Mouse (Mus musculus) hindbrain, embryonic 10.5 days (tissue): ENCODE results near the gene Tmcc1. TPM values are rescaled to one million over a fixed set of nuclear protein-coding genes. Genes with fewer than 3 reads are reported as not detected.

Experiments
- DNase-seq: peaks from one replicate; pipeline ENCODE4 v3.0.0-alpha.2; 2017; ENCODE audit warnings: low spot score
- H3K27ac ChIP-seq: fragments of 300-500 bp; sonication (generic); 2 replicates; pipeline ENCODE4 v1.5.1; 2016; ENCODE audit warnings: mild to moderate bottlenecking, moderate library complexity
- H3K27me3 ChIP-seq: fragments of 300-500 bp; sonication (generic); 2 replicates; pipeline ENCODE4 v1.6.1; 2016; ENCODE audit warnings: mild to moderate bottlenecking; ENCODE audit not compliant: poor library complexity, insufficient read depth, severe bottlenecking
- H3K36me3 ChIP-seq: fragments of 300-500 bp; sonication (generic); 2 replicates; pipeline ENCODE4 v1.6.1; 2016; ENCODE audit warnings: mild to moderate bottlenecking, moderate library complexity
- H3K4me1 ChIP-seq: fragments of 300-500 bp; sonication (generic); replicated peaks from 2 replicates; pipeline ENCODE4 v1.6.1; 2016; ENCODE audit warnings: mild to moderate bottlenecking
- H3K4me3 ChIP-seq: fragments of 300-500 bp; sonication (generic); 2 replicates; pipeline ENCODE4 v1.5.1; 2016; ENCODE audit warnings: mild to moderate bottlenecking, moderate library complexity
- H3K9me3 ChIP-seq: fragments of 300-500 bp; sonication (generic); 2 replicates; pipeline ENCODE4 v1.6.1; 2016; ENCODE audit warnings: mild to moderate bottlenecking, moderate library complexity
- WGBS: fragments of 180-500 bp; shearing (Covaris S2); methylation state at CpG from one replicate; pipeline ENCODE4 v1.1.7; 2016; 5-methylcytosine and 5-hydroxymethylcytosine counted together
- polyA plus RNA-seq: library from polyadenylated mRNA; unstranded; fragments of >200 nt; fragmentation: Nextera tagmentation; extraction: Ambion mirVana; gene quantifications from 2 replicates; pipeline ENCODE4 v1.2.1, GENCODE M21; 2016

Tmcc1 gene
- polyA plus RNA-seq, 1 experiment from 2014 or later, result 17.9 TPM

- 72% methylated on average over 3 of the region's 3 CpGs for WGBS
- Histone ChIP-seq H3K9me3 (no peaks in the 10 kb centered on the region), H3K27ac (no peak overlapping the region), H3K4me1 (peaks cover 22% of the 10 kb centered on the region), H3K36me3 (no peaks in the 10 kb centered on the region), H3K27me3 (no peaks in the 10 kb centered on the region), H3K4me3 (no peak overlapping the region)
- DNase-seq, result no peak
Observed at GRCm38 (mm10) chr6:116058541-116059300, 134.6 kb downstream of the Tmcc1 start.

GRCm38 (mm10) chr6:116056676-116057264 is 136.5 kb downstream of the Tmcc1 start:
- no peaks in the 10 kb centered on the region for H3K36me3 ChIP-seq
- peak; percentile 67 for DNase-seq
- WGBS, result 17% methylated on average over 13 of the region's 13 CpGs
- H3K27ac ChIP-seq, result peak overlapping the region; percentile 60
- H3K9me3 ChIP-seq, result no peaks in the 10 kb centered on the region
- H3K27me3 ChIP-seq, result no peaks in the 10 kb centered on the region
- H3K4me1 ChIP-seq, result peaks cover 22% of the 10 kb centered on the region
- peak overlapping the region; percentile 37 for H3K4me3 ChIP-seq

GRCm38 (mm10) chr6:116055766-116056165 is 137.5 kb downstream of the Tmcc1 start:
- no peak for DNase-seq
- 91% methylated on average over 2 of the region's 2 CpGs for WGBS

GRCm38 (mm10) chr6:116055001-116055471 is 138.2 kb downstream of the Tmcc1 start:
- H3K4me1 ChIP-seq, result peaks cover 22% of the 10 kb centered on the region
- H3K27ac ChIP-seq, result no peak overlapping the region
- H3K27me3 ChIP-seq, result no peaks in the 10 kb centered on the region
- DNase-seq, result no peak
- no peak overlapping the region for H3K4me3 ChIP-seq
- H3K9me3 ChIP-seq, result no peaks in the 10 kb centered on the region
- H3K36me3 ChIP-seq, result no peaks in the 10 kb centered on the region
- WGBS, result 90% methylated on average over 1 of the region's 1 CpGs

More at GRCm38 (mm10) chr6:116055766-116056165, 137.5 kb downstream of the Tmcc1 start:
- no peak overlapping the region for H3K4me3 ChIP-seq
- no peaks in the 10 kb centered on the region for H3K36me3 ChIP-seq
- H3K4me1 ChIP-seq, result peaks cover 22% of the 10 kb centered on the region
- H3K27ac ChIP-seq, result no peak overlapping the region
- no peaks in the 10 kb centered on the region for H3K9me3 ChIP-seq
- no peaks in the 10 kb centered on the region for H3K27me3 ChIP-seq

GRCm38 (mm10) chr6:116047896-116048295 is 145.4 kb downstream of the Tmcc1 start:
- no peak overlapping the region for H3K4me3 ChIP-seq
- H3K4me1 ChIP-seq, result peaks cover 14% of the 10 kb centered on the region
- H3K27me3 ChIP-seq, result no peaks in the 10 kb centered on the region
- DNase-seq, result no peak
- no peak overlapping the region for H3K27ac ChIP-seq
- WGBS, result 79% methylated on average over 1 of the region's 1 CpGs
- no peaks in the 10 kb centered on the region for H3K9me3 ChIP-seq
- H3K36me3 ChIP-seq, result peaks cover 7% of the 10 kb centered on the region

- WGBS, result 80% methylated on average over 3 of the region's 3 CpGs
- Histone ChIP-seq H3K4me3 (no peak overlapping the region), H3K36me3 (peaks cover 10% of the 10 kb centered on the region), H3K27me3 (no peaks in the 10 kb centered on the region), H3K27ac (no peak overlapping the region), H3K4me1 (peaks cover 14% of the 10 kb centered on the region), H3K9me3 (peaks cover 3% of the 10 kb centered on the region)
- DNase-seq, result no peak
Observed at GRCm38 (mm10) chr6:116047366-116047765, 145.9 kb downstream of the Tmcc1 start.

- H3K27ac ChIP-seq, result 0 out of 2 replicates have a peak overlapping the region, but pooled peaks have one; percentile 37
- peaks cover 14% of the 10 kb centered on the region for H3K4me1 ChIP-seq
- H3K9me3 ChIP-seq, result peaks cover 3% of the 10 kb centered on the region
- H3K27me3 ChIP-seq, result no peaks in the 10 kb centered on the region
- DNase-seq, result no peak
- H3K4me3 ChIP-seq, result no peak overlapping the region
- WGBS, result 66% methylated on average over 2 of the region's 2 CpGs
- H3K36me3 ChIP-seq, result peaks cover 13% of the 10 kb centered on the region
Observed at GRCm38 (mm10) chr6:116044039-116044438, 149.2 kb downstream of the Tmcc1 start.

- Histone ChIP-seq H3K9me3 (peaks cover 3% of the 10 kb centered on the region), H3K4me1 (0 out of 2 replicates have a peak, but pooled peaks cover under 1% of the 10 kb centered on the region), H3K36me3 (peaks cover 10% of the 10 kb centered on the region), H3K27ac (no peak overlapping the region), H3K4me3 (no peak overlapping the region), H3K27me3 (no peaks in the 10 kb centered on the region)
- DNase-seq, result no peak
- 91% methylated on average over 2 of the region's 2 CpGs for WGBS
Observed at GRCm38 (mm10) chr6:116038222-116038621, 155.1 kb downstream of the Tmcc1 start.

GRCm38 (mm10) chr6:116037281-116037831 is 155.9 kb downstream of the Tmcc1 start:
- 89% methylated on average over 5 of the region's 5 CpGs for WGBS
- DNase-seq, result no peak
- H3K4me3 ChIP-seq, result no peak overlapping the region
- no peaks in the 10 kb centered on the region for H3K27me3 ChIP-seq
- H3K4me1 ChIP-seq, result no peaks in the 10 kb centered on the region
- H3K27ac ChIP-seq, result no peak overlapping the region
- H3K9me3 ChIP-seq, result no peaks in the 10 kb centered on the region
- peaks cover 3% of the 10 kb centered on the region; the same call in 1 of the 2 replicates for H3K36me3 ChIP-seq

- no peak for DNase-seq
- Histone ChIP-seq H3K4me3 (no peak overlapping the region), H3K27ac (no peak overlapping the region), H3K27me3 (no peaks in the 10 kb centered on the region), H3K4me1 (no peaks in the 10 kb centered on the region), H3K36me3 (no peaks in the 10 kb centered on the region), H3K9me3 (no peaks in the 10 kb centered on the region)
- WGBS, result 88% methylated on average over 2 of the region's 2 CpGs
Observed at GRCm38 (mm10) chr6:116036555-116036954, 156.7 kb downstream of the Tmcc1 start.

GRCm38 (mm10) chr6:116031052-116031451 is 162.2 kb downstream of the Tmcc1 start:
- Histone ChIP-seq H3K4me1 (no peaks in the 10 kb centered on the region), H3K36me3 (peaks cover 10% of the 10 kb centered on the region; the same call in 1 of the 2 replicates), H3K27me3 (no peaks in the 10 kb centered on the region), H3K9me3 (no peaks in the 10 kb centered on the region), H3K27ac (no peak overlapping the region), H3K4me3 (no peak overlapping the region)
- no peak for DNase-seq
- WGBS, result 90% methylated on average over 5 of the region's 5 CpGs

- Histone ChIP-seq H3K36me3 (peaks cover 52% of the 10 kb centered on the region), H3K27me3 (no peaks in the 10 kb centered on the region), H3K4me1 (no peaks in the 10 kb centered on the region), H3K9me3 (peaks cover 8% of the 10 kb centered on the region), H3K4me3 (no peak overlapping the region), H3K27ac (no peak overlapping the region)
- WGBS, result 88% methylated on average over 4 of the region's 4 CpGs
- DNase-seq, result no peak
Observed at GRCm38 (mm10) chr6:116024666-116025065, 168.6 kb downstream of the Tmcc1 start.

- Histone ChIP-seq H3K4me1 (no peaks in the 10 kb centered on the region), H3K27ac (no peak overlapping the region), H3K27me3 (no peaks in the 10 kb centered on the region), H3K9me3 (peaks cover 8% of the 10 kb centered on the region), H3K4me3 (no peak overlapping the region), H3K36me3 (peaks cover 50% of the 10 kb centered on the region)
- DNase-seq, result no peak
- 87% methylated on average over 9 of the region's 9 CpGs for WGBS
Observed at GRCm38 (mm10) chr6:116021961-116022485, 171.3 kb downstream of the Tmcc1 start.
